Mouse (Mus musculus) MEL (cell line): ENCODE results near the gene Il9r. TPM values are rescaled to one million over a fixed set of nuclear protein-coding genes. Genes with fewer than 3 reads are reported as not detected.

Experiments
- DNase-seq: peaks from one replicate; pipeline ENCODE4 v3.0.0; 2011; ENCODE audit warnings: low read depth, low spot score
- H3K27ac ChIP-seq: 2 replicates; pipeline ENCODE4 v1.5.1; 2012; ENCODE audit warnings: low read depth, mild to moderate bottlenecking, control low read depth, low read length, moderate library complexity; ENCODE audit not compliant: control insufficient read depth
- H3K27me3 ChIP-seq, 2 experiments: fragments of 150-350 bp in 1 of 2; sonication (generic) in 1 of 2; 2 replicates each; pipeline ENCODE4 v1.6.1; 2012; ENCODE audit warnings: low read length in 2 of 2, mild to moderate bottlenecking in 2 of 2, improper control_type of control experiment in 1 of 2, moderate library complexity in 1 of 2; ENCODE audit not compliant: insufficient read depth in 2 of 2, control insufficient read depth in 1 of 2
- H3K36me3 ChIP-seq, 2 experiments: 2 replicates each; pipeline ENCODE4 v1.6.1; 2012 to 2014; ENCODE audit warnings: low read length in 2 of 2, improper control_type of control experiment in 1 of 2, inconsistent platforms in 1 of 2, mild to moderate bottlenecking in 1 of 2; ENCODE audit not compliant: insufficient read depth in 2 of 2, control insufficient read depth in 1 of 2
- H3K4me1 ChIP-seq, 2 experiments: fragments of 150-350 bp in 1 of 2; sonication (generic) in 1 of 2; 2 replicates each; pipeline ENCODE4 v1.6.1; 2012; ENCODE audit warnings: low read length in 2 of 2, improper control_type of control experiment in 1 of 2, mild to moderate bottlenecking in 1 of 2; ENCODE audit not compliant: insufficient read depth in 2 of 2, control insufficient read depth in 1 of 2
- H3K4me3 ChIP-seq, 2 experiments: fragments of 150-350 bp in 1 of 2; sonication (generic) in 1 of 2; 2 replicates each; pipeline ENCODE4 v1.5.1; 2012; ENCODE audit warnings: low read depth in 2 of 2, low read length in 2 of 2, mild to moderate bottlenecking in 2 of 2, moderate library complexity in 2 of 2, control low read depth in 1 of 2, improper control_type of control experiment in 1 of 2; ENCODE audit not compliant: control insufficient read depth in 1 of 2, insufficient read depth in 1 of 2
- H3K79me2 ChIP-seq: 2 replicates; pipeline ENCODE4 v1.6.1; 2012; ENCODE audit warnings: mild to moderate bottlenecking, low read length, moderate library complexity; ENCODE audit not compliant: control insufficient read depth, poor library complexity, insufficient read depth
- H3K9ac ChIP-seq: 2 replicates; pipeline ENCODE4 v1.6.1; 2012; ENCODE audit warnings: low read depth, mild to moderate bottlenecking, control low read depth, low read length, moderate library complexity; ENCODE audit not compliant: control insufficient read depth, poor library complexity, severe bottlenecking
- H3K9me3 ChIP-seq: fragments of 150-350 bp; sonication (generic); replicated peaks from 2 replicates; pipeline ENCODE4 v1.6.1; 2012; ENCODE audit warnings: mild to moderate bottlenecking, low read length, improper control_type of control experiment, moderate library complexity; ENCODE audit not compliant: insufficient read depth
- BHLHE40 ChIP-seq: IDR thresholded peaks from 2 replicates; pipeline ENCODE4 v1.6.1; 2012; ENCODE audit warnings: low read depth, mild to moderate bottlenecking, inconsistent platforms, low read length, improper control_type of control experiment, borderline replicate concordance
- CHD2 ChIP-seq: IDR thresholded peaks from 2 replicates; pipeline ENCODE4 v1.6.1; 2011; ENCODE audit warnings: low read length, improper control_type of control experiment
- CTCF ChIP-seq, 3 experiments: IDR thresholded peaks in 2 of 3; conservative IDR thresholded peaks in 1 of 3; 2 replicates each; pipeline ENCODE4 v1.5.1; 2011 to 2012; ENCODE audit warnings: low read length in 3 of 3, low read depth in 2 of 3, mild to moderate bottlenecking in 2 of 3, improper control_type of control experiment in 1 of 3, inconsistent platforms in 1 of 3, mixed read lengths in 1 of 3, moderate library complexity in 1 of 3; ENCODE audit not compliant: control insufficient read depth in 1 of 3, insufficient read depth in 1 of 3, poor library complexity in 1 of 3, severe bottlenecking in 1 of 3
- ELF1 ChIP-seq: IDR thresholded peaks from 2 replicates; pipeline ENCODE4 v1.6.1; 2014; ENCODE audit warnings: low read depth, mild to moderate bottlenecking, inconsistent platforms, low read length, improper control_type of control experiment, moderate library complexity
- EP300 ChIP-seq, 2 experiments: IDR thresholded peaks; 2 replicates each; pipeline ENCODE4 v1.6.1; 2011; ENCODE audit warnings: improper control_type of control experiment in 2 of 2, low read length in 2 of 2, low read depth in 1 of 2, mild to moderate bottlenecking in 1 of 2
- ETS1 ChIP-seq: IDR thresholded peaks from 2 replicates; pipeline ENCODE4 v1.6.1; 2012; ENCODE audit warnings: low read depth, mild to moderate bottlenecking, inconsistent platforms, low read length, improper control_type of control experiment, moderate library complexity
- GABPA ChIP-seq: IDR thresholded peaks from 2 replicates; pipeline ENCODE4 v1.6.1; 2012; ENCODE audit warnings: low read depth, mild to moderate bottlenecking, inconsistent platforms, low read length, improper control_type of control experiment, moderate library complexity
- GATA1 ChIP-seq: IDR thresholded peaks from 2 replicates; pipeline ENCODE4 v1.6.1; 2011; ENCODE audit warnings: low read depth, low read length, improper control_type of control experiment
- HCFC1 ChIP-seq: IDR thresholded peaks from 2 replicates; pipeline ENCODE4 v1.6.1; 2012; ENCODE audit warnings: low read depth, mild to moderate bottlenecking, inconsistent platforms, low read length, improper control_type of control experiment, moderate library complexity
- KAT2A ChIP-seq: conservative IDR thresholded peaks from 2 replicates; pipeline ENCODE4 v1.6.1; 2012; ENCODE audit warnings: low read depth, low read length, improper control_type of control experiment, inconsistent platforms
- MAFK ChIP-seq: IDR thresholded peaks from 2 replicates; pipeline ENCODE4 v1.6.1; 2011; ENCODE audit warnings: low read depth, mild to moderate bottlenecking, low read length, improper control_type of control experiment, borderline replicate concordance
- MAX ChIP-seq: IDR thresholded peaks from 2 replicates; pipeline ENCODE4 v1.6.1; 2011; ENCODE audit warnings: low read length, improper control_type of control experiment
- MAZ ChIP-seq: IDR thresholded peaks from 2 replicates; pipeline ENCODE4 v1.6.1; 2012; ENCODE audit warnings: low read depth, mild to moderate bottlenecking, inconsistent platforms, low read length, improper control_type of control experiment
- MEF2A ChIP-seq: IDR thresholded peaks from 2 replicates; pipeline ENCODE4 v1.6.1; 2014; ENCODE audit warnings: low read depth, mild to moderate bottlenecking, inconsistent platforms, low read length, improper control_type of control experiment; ENCODE audit not compliant: poor library complexity, insufficient replicate concordance, severe bottlenecking; ENCODE audit errors: extremely low read depth
- MXI1 ChIP-seq: IDR thresholded peaks from 2 replicates; pipeline ENCODE4 v1.6.1; 2011; ENCODE audit warnings: mild to moderate bottlenecking, low read depth, low read length, improper control_type of control experiment
- MYC ChIP-seq: IDR thresholded peaks from 2 replicates; pipeline ENCODE4 v1.6.1; 2011; ENCODE audit warnings: low read depth, mild to moderate bottlenecking, low read length, improper control_type of control experiment, moderate library complexity
- NELFE ChIP-seq: IDR thresholded peaks from 2 replicates; pipeline ENCODE4 v1.6.1; 2011; ENCODE audit warnings: low read depth, low read length, improper control_type of control experiment
- NRF1 ChIP-seq: IDR thresholded peaks from 2 replicates; pipeline ENCODE4 v1.6.1; 2014; ENCODE audit warnings: low read depth, mild to moderate bottlenecking, inconsistent platforms, low read length, improper control_type of control experiment, moderate library complexity; ENCODE audit not compliant: poor library complexity, insufficient read depth, severe bottlenecking
- POLR2A ChIP-seq, 2 experiments: IDR thresholded peaks; 2 replicates each; pipeline ENCODE4 v1.6.1; 2011 to 2012; ENCODE audit warnings: low read length in 2 of 2, mild to moderate bottlenecking in 2 of 2, control low read depth in 1 of 2, improper control_type of control experiment in 1 of 2, low read depth in 1 of 2, moderate library complexity in 1 of 2; ENCODE audit not compliant: control insufficient read depth in 1 of 2, insufficient read depth in 1 of 2, poor library complexity in 1 of 2
- POLR2AphosphoS2 ChIP-seq: IDR thresholded peaks from 2 replicates; pipeline ENCODE4 v1.6.1; 2011; ENCODE audit warnings: low read length, improper control_type of control experiment
- POLR2AphosphoS5 ChIP-seq: IDR thresholded peaks from 2 replicates; pipeline ENCODE4 v1.6.1; 2012; ENCODE audit warnings: low read depth, borderline replicate concordance, mild to moderate bottlenecking, inconsistent platforms, low read length, moderate library complexity, mixed read lengths
- RAD21 ChIP-seq: IDR thresholded peaks from 2 replicates; pipeline ENCODE4 v1.6.1; 2011; ENCODE audit warnings: mild to moderate bottlenecking, low read depth, low read length, improper control_type of control experiment
- RCOR1 ChIP-seq: IDR thresholded peaks from 2 replicates; pipeline ENCODE4 v1.6.1; 2012; ENCODE audit warnings: low read depth, mild to moderate bottlenecking, inconsistent platforms, low read length, improper control_type of control experiment
- SIN3A ChIP-seq: IDR thresholded peaks from 2 replicates; pipeline ENCODE4 v1.6.1; 2012; ENCODE audit warnings: low read length, improper control_type of control experiment, inconsistent platforms
- SMC3 ChIP-seq: IDR thresholded peaks from 2 replicates; pipeline ENCODE4 v1.6.1; 2011; ENCODE audit warnings: low read depth, low read length, improper control_type of control experiment
- TAL1 ChIP-seq: IDR thresholded peaks from 2 replicates; pipeline ENCODE4 v1.6.1; 2012; ENCODE audit warnings: mild to moderate bottlenecking, inconsistent platforms, low read length, moderate library complexity, mixed read lengths
- TBP ChIP-seq: IDR thresholded peaks from 2 replicates; pipeline ENCODE4 v1.8.0; 2011; ENCODE audit warnings: low read depth, low read length, improper control_type of control experiment
- TCF12 ChIP-seq: IDR thresholded peaks from 2 replicates; pipeline ENCODE4 v1.6.1; 2014; ENCODE audit warnings: low read depth, mild to moderate bottlenecking, inconsistent platforms, low read length, improper control_type of control experiment, moderate library complexity
- ZMIZ1 ChIP-seq: IDR thresholded peaks from 2 replicates; pipeline ENCODE4 v1.6.1; 2012; ENCODE audit warnings: low read depth, mild to moderate bottlenecking, inconsistent platforms, low read length, improper control_type of control experiment, moderate library complexity
- polyA plus RNA-seq, 2 experiments: library from polyadenylated mRNA; stranded (reverse) in 1 of 2; unstranded in 1 of 2; fragments of >175 nt in 1 of 2; fragments of >200 nt in 1 of 2; gene quantifications; 2 replicates each; pipeline versions ENCODE4 v1.2.1 to v1.2.4; 2012; ENCODE audit warnings: low replicate concordance in 2 of 2, low read depth in 1 of 2; ENCODE audit not compliant: insufficient read length in 2 of 2, insufficient read depth in 1 of 2, missing spikeins in 1 of 2
- total RNA-seq: library from RNA; depleted of rRNA; stranded (reverse); fragments of 300-350 nt; gene quantifications from 2 replicates; pipeline ENCODE4 v1.2.3, GENCODE M21; 2012; rRNA removed

Gene Il9r
- total RNA-seq: 76.5 and 83.8 TPM in 2 replicates
- polyA plus RNA-seq: 10 to 100 TPM in 1 of 2 experiments, not detected in 1; 56.9 TPM

DNA sequence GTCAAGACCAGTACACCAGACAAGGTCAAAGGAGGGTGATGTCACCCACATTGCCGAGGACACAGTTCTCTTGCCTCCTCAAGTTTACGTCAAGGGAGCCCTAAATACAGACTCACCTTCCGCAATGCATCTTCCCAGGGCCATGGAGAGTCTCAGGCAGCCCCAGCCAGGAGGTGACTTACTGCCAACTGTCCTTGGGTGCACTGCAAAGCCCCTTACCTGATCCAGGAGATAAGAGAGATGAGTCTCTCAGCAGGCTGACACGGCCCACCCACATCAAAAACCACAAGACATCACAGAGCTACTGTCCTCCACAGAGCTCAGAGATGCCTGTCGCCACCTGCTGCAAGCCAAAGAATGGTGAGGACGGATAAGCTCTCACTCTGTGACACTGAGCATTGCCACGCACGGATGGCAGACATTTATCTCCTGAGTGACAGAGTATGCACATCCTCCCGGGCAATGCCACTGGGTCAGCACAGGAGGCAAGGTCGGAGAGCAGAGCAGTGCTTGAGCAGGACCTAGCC lies at the start of gene Il9r:
Gene Il9r, minus strand, starts transcription at position 205 of the 527 bp plus-strand sequence.
- Histone ChIP-seq H3K4me1 (peaks cover 28 to 48% of the 10 kb centered on the region in 2 experiments), H3K36me3 (peaks cover 0 to 33% of the 10 kb centered on the region in 2 experiments; a peak in 3 of 4 replicates), H3K79me2 (peaks cover 26% of the 10 kb centered on the region), H3K4me3 (peak within 1 kb of the TSS; percentile 57 to 77), H3K27me3 (no peaks in the 10 kb centered on the region), H3K9me3 (no peaks in the 10 kb centered on the region), H3K9ac (peak within 1 kb of the TSS; percentile 57), H3K27ac (peak within 1 kb of the TSS; percentile 88)
- DNase-seq: peak; percentile 95
- TF ChIP-seq TCF12 (peak; percentile 94), MEF2A (no peak), RCOR1 (peak; percentile 72; the same call in 1 of the 2 replicates), TBP (peak; percentile 56; the same call in 1 of the 2 replicates), BHLHE40 (no peak; the same call in 1 of the 2 replicates), CHD2 (no peak), GATA1 (peak; percentile 87), TAL1 (peak; percentile 96), MXI1 (peak; percentile 88), CTCF (IDR thresholded peaks at IDR 0.05 in 2 of 3, conservative IDR thresholded peaks at IDR 0.05 in 1 of 3; ENCODE audit: control insufficient read depth in 1 of 3, insufficient read depth in 1 of 3, low read depth in 2 of 3, low read length in 3 of 3, poor library complexity in 1 of 3, severe bottlenecking in 1 of 3) (peak in 2 of 3 experiments; percentile 40 to 42; a peak in 3 of 6 replicates), MAZ (peak; percentile 66; the same call in 1 of the 2 replicates), ZMIZ1 (0 out of 2 replicates have a peak, but pooled peaks have one; percentile 54), GABPA (no peak), KAT2A (no peak), POLR2AphosphoS2 (peak; percentile 48; the same call in 1 of the 2 replicates), MAX (peak; percentile 86), NRF1 (peak; percentile 38; the same call in 1 of the 2 replicates), SIN3A (peak; percentile 87), POLR2AphosphoS5 (peak; percentile 69; the same call in 1 of the 2 replicates), HCFC1 (peak; percentile 48; the same call in 1 of the 2 replicates), POLR2A (IDR thresholded peaks at IDR 0.05; ENCODE audit: control insufficient read depth in 1 of 2, insufficient read depth in 1 of 2, low read depth in 1 of 2, low read length in 2 of 2, poor library complexity in 1 of 2) (peak in 1 of 2 experiments; percentile 53; a peak in 1 of 4 replicates), RAD21 (no peak; the same call in 1 of the 2 replicates), ETS1 (peak; percentile 93), NELFE (no peak; the same call in none of the 2 replicates), ELF1 (no peak; the same call in 1 of the 2 replicates), MYC (peak; percentile 74; the same call in 1 of the 2 replicates), MAFK (no peak; the same call in 1 of the 2 replicates), EP300 (IDR thresholded peaks at IDR 0.05; ENCODE audit: low read depth in 1 of 2, low read length in 2 of 2) (peak; percentile 89 to 93), SMC3 (peak; percentile 22; the same call in 1 of the 2 replicates)
